Mouse (Mus musculus): ENCODE measurements at regions not wholly inside any gene's neighbourhood (a gene's known extent, or its start where the extent isn't known, plus 50 kb on each side); places are given as distances from the start of the nearest gene placed in this dataset.

- Histone ChIP-seq H3K4me3 (ENCODE audit: insufficient read depth in 1 of 2, low read depth in 1 of 2, low read length in 2 of 2, poor library complexity in 1 of 2, severe bottlenecking in 1 of 2) (no peak overlapping the region), H3K36me3 (ENCODE audit: control insufficient read depth, insufficient read depth, low read length, poor library complexity, severe bottlenecking) (no peaks in the 10 kb centered on the region), H3K9me3 (ENCODE audit: control insufficient read depth, insufficient read depth, low read depth, low read length) (no peaks in the 10 kb centered on the region), H3K4me1 (ENCODE audit: control insufficient read depth in 2 of 2, insufficient read depth in 2 of 2, low read length in 2 of 2, poor library complexity in 1 of 2) (no peaks in the 10 kb centered on the region; a peak in 1 of 4 replicates), H3K27ac (ENCODE audit: insufficient read depth, low read depth, low read length, poor library complexity, severe bottlenecking) (no peak overlapping the region), H3K9ac (ENCODE audit: insufficient read depth, low read depth, low read length, poor library complexity, severe bottlenecking) (no peak overlapping the region)
- DNase-seq (ENCODE audit: low read depth, low spot score): peak; percentile 2
- TF ChIP-seq MAFK (IDR thresholded peaks at IDR 0.05; ENCODE audit: insufficient read depth, low read depth, low read length): peak; percentile 80
- TF ChIP-seq ZC3H11A (IDR thresholded peaks at IDR 0.05; ENCODE audit: borderline replicate concordance, low read depth, low read length): no peak
- in situ Hi-C loops (cut with MboI; ENCODE audit: low sequenced_read_pairs in 2 of 2, unreplicated experiment in 2 of 2): no loop called here
These were observed 248.1 kb upstream of the Lrp1b start for GRCm38 (mm10) chr2:42901554-42901953.

Measured in ES-E14 (cell line).